Mouse (Mus musculus) monocyte, adult 2 months (primary cell): Measurements from ENCODE around the gene Tbccd1.
"Not testable (repeated sequence)": the region's sequence is repeated elsewhere in the genome, so short reads cannot be mapped to it uniquely, and the experiment has no call there.

ENCODE experiments used
- DNase-seq, 2 experiments: peaks; one replicate each; pipeline ENCODE4 v3.0.0; 2022; ENCODE audit warnings: low spot score in 2 of 2, low read depth in 1 of 2

Gene Tbccd1

DNA sequence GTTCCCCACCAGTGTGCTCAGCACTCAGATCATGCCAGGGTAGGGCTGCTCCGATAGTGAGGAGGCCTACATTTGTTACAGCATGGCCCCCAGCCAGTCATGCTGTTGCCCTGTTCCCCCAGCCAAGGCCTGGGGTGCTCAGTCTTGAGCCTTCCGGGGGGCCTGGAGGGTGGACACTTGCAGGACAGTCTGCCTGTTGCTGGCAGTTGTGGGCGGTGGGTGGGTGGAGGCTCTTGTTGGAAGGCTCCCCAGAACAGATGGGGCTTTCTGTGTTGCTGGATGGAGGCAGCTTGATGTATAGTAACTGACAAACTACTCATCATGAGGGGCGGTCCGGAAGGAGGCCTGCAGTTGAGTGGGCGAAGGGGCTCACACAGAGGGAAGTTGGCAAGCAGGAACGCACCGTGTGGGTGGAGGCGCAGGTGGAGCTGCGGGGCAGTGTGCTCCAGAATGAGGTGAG lies 67.5 kb downstream of the Tbccd1 start:
- no peak for DNase-seq

DNA sequence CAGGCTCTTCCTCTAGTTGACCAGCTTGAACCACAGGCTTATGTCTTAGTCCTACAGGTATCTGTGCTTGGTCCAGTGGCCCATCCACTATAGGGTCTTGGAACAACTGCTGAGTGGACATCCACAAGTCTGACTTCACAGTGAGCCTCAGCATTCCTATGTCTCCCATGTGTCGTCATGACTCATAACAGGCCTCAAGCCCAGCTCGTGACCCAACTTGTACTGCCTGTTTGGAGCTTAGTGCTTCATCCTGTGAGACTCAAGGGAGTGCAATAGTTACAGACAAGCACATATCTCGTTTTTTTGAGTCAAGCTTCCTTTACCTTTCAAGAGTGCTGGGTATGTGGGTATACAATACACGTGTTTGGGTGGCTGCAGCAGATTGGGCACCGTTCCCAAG lies 74.8 kb downstream of the Tbccd1 start:
- DNase-seq, result no peak

DNA sequence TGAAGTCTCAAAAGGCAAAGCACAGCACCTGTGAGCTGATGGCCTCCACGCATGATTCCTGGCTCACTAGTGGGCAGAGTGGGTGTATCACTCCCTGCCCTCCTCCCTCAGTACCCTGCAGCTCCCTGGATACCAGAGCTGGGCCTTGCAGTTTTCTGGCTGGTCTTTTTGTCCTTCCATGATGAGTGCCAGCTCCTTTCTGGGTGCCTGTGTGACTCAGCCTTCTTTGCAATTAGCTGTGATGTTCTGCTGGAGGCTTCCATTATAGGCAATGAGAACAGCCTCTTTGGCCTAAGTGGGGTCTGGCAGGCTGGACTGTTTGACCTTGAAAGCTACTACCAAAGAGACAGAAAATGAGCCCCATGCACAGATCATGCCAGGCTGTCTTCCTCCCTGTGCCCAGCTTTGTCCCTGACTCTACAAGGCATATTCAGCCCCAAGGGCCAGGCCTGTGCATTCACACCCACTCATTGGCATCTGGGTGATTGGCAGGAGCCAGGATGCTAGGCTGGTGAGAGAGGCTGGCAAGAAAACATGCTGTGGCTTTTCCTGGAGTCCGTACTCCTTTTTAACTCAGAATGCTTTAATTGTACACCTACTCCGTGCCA lies 78.1 kb downstream of the Tbccd1 start:
- no peak for DNase-seq

DNA sequence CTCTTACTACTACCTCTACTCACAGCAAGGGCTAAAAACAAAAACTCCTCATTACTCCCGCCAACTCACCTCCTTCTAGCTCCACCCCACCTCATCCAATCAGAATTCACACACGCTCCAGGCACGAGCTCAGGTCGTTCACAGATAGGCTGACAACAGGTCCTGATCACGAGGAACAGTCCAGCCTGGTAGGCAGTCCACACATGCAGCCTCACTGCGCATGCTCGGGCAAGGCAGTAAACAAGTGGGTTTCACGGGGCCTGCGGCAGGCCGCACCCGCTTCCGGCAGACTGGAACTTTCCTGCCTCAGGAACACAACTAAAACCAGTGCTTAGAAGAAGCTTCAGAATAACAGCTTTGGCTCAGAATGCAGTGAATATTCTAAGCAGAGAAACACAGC lies 79.2 kb downstream of the Tbccd1 start:
- not testable (repeated sequence) for DNase-seq

DNA sequence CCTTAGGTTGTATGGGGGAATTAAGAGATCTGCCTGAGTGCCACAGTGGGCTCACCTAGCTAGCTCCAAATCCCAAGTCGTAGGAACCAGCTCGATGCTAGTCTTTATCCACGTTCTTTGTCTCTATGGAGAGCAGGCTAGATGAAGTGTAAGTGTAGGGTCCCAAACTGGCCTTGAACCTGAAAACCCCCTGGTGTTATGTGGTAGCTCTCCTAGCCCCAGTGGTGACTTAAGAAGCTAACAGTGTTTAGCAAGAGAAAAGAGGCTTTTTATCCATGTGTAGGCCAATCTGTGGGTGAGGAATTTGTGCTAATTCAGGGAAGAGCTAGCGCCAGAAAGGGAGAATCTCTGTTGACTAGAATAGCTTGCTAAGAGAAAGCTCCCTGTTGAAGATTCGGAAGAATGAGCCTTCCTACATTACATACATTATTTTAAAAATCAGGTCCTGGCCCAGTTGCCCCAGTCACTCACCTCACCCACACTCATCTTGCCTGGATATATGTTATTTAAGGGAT lies 81.9 kb downstream of the Tbccd1 start:
- no peak for DNase-seq

DNA sequence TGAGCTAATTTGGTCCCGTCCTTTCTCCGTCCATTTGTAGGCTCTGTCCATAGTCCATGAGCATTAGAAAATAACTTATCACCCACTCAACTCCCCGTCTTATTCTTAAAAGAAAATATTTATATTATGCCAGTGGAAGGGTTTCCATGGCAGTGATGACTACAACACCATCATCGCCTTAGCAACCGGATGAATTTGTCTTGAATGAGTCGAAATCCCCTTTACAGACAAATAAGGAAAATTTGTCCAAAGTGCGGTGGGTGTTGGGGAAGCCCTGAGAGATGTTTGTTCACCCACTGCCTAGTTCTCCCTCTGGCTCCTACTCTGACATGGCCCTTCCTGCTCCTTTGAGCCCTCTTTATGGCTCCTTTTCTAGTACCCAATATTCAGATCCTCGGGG lies 88.8 kb downstream of the Tbccd1 start:
- DNase-seq, result no peak

DNA sequence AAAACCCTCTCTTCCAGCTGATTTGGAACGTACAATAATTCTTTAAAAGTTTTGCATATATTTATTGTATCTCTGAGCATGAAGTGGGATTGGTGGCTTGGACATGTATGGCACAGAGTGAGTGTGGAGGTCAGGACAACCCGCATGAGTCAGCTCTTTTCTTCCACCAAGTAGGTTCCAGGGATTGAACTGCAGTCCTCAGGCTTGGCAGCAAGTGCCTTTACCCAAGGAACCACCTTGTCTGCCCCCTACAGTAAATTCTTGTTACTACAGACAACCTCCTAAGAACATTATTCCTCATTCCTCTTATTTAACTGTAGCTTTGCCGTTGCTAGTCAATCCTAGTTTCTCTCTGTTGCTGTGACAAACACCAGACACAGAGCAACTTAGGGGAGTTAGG lies 90.1 kb downstream of the Tbccd1 start:
- DNase-seq, result no peak

DNA sequence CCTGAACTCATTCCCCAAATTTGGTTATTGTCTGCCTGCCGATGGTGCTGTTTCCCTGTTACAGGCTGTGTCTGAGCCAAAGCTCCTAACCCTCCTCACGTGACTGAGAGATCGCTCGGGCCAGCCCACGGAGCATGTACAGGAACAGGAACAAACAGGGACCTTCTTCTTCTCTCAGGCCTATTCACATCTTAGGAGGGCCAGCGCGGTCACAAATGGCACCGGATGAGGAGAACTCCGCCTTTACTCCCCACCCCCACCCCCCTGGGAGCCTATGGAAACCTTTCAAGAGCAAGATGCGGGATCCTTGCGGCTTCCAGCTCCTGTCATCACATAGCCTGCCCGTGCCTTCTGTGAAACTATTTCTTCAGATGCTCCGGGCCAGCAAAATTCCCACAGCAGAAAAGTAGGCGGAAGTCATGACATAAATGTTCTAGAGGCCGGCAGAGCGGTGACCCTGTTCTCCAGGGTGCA lies 90.7 kb downstream of the Tbccd1 start:
- no peak for DNase-seq

DNA sequence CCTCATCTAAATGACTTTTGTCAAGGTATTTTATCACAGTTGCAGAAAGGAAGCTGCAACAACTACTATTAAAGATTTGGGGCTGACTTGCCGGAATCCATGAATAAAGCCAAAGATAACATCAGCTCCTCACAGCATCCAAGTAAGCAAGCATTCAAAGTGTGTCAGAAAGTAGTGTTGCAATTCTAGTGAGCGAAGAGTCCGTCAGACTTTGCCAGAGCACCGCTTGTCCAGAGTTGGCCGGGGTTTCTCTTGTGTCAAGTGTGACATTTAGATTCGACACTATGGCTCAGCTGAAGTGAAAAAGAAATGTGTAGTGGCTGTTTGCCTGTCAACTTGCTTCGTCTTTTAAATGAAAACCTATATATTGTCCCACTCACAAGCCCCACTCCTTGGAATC lies 91.9 kb downstream of the Tbccd1 start:
- no peak for DNase-seq
